Mouse (Mus musculus) thymus, postnatal 36 days (tissue): Measurements from ENCODE around the gene Clta.
A peak's percentile ranks its signal among the peaks of the same experiment; 100 is the strongest.

Experiments used
- DNase-seq, 2 experiments: peaks; one replicate each; pipeline ENCODE4 v3.0.0; 2022; ENCODE audit warnings: mixed read lengths in 2 of 2

Gene Clta

GRCm38 (mm10) chr4:43980846-43981245 lies 23.4 kb upstream of the Clta start:
- no peak for DNase-seq

- no peak for DNase-seq
Observed at GRCm38 (mm10) chr4:43981251-43981650, 23.0 kb upstream of the Clta start.

GRCm38 (mm10) chr4:43982053-43982732 lies 22.1 kb upstream of the Clta start:
- DNase-seq: peak; percentile 93 to 94

GRCm38 (mm10) chr4:43983181-43983580 lies 21.1 kb upstream of the Clta start, which contains the start of gene Ccin:
Gene Ccin, plus strand, starts transcription at chr4:43983483.
- no peak for DNase-seq

GRCm38 (mm10) chr4:43983756-43984155 lies 20.5 kb upstream of the Clta start:
- DNase-seq: no peak

GRCm38 (mm10) chr4:43984326-43984725 lies 19.9 kb upstream of the Clta start:
- DNase-seq: no peak

GRCm38 (mm10) chr4:43988976-43989375 lies 15.3 kb upstream of the Clta start:
- no peak for DNase-seq

GRCm38 (mm10) chr4:43993072-43993471 lies 11.2 kb upstream of the Clta start:
- no peak for DNase-seq

- no peak for DNase-seq
Observed at GRCm38 (mm10) chr4:43994342-43994741, 9.9 kb upstream of the Clta start.

- DNase-seq: no peak
Observed at GRCm38 (mm10) chr4:44003622-44004021, 630 bp upstream of the Clta start.

GRCm38 (mm10) chr4:44004623-44005409 lies 564 bp downstream of the Clta start:
- no peak for DNase-seq

- no peak for DNase-seq
Observed at GRCm38 (mm10) chr4:44010176-44010575, 5.9 kb downstream of the Clta start.

GRCm38 (mm10) chr4:44010893-44011292 lies 6.6 kb downstream of the Clta start:
- DNase-seq: no peak

GRCm38 (mm10) chr4:44011799-44012198 lies 7.5 kb downstream of the Clta start:
- DNase-seq: no peak

GRCm38 (mm10) chr4:44012376-44013367 lies 8.4 kb downstream of the Clta start:
- DNase-seq: peak; percentile 85 to 91

- no peak for DNase-seq
Observed at GRCm38 (mm10) chr4:44013391-44014070, 9.3 kb downstream of the Clta start.

- no peak for DNase-seq
Observed at GRCm38 (mm10) chr4:44016071-44016470, 11.8 kb downstream of the Clta start.

GRCm38 (mm10) chr4:44016791-44017190 lies 12.5 kb downstream of the Clta start:
- DNase-seq: no peak

GRCm38 (mm10) chr4:44022323-44022722 lies 18.1 kb downstream of the Clta start:
- peak; percentile 23 to 35 for DNase-seq

GRCm38 (mm10) chr4:44022766-44023165 lies 18.5 kb downstream of the Clta start:
- DNase-seq: peak; percentile 19 to 32

- DNase-seq: no peak
Observed at GRCm38 (mm10) chr4:44023681-44024080, 19.4 kb downstream of the Clta start.

GRCm38 (mm10) chr4:44024241-44024640 lies 20.0 kb downstream of the Clta start:
- DNase-seq: no peak
